Mouse (Mus musculus) neural tube, embryonic 15.5 days (tissue): Measurements from ENCODE around the gene Crkl. TPM values are rescaled to one million over a fixed set of nuclear protein-coding genes. Genes with fewer than 3 reads are reported as not detected.

Experiments
- ATAC-seq: fragments of 200-750 bp; cut with Nextera tagmentation; 2 replicates; pipeline ENCODE4 v1.8.0; 2017; ENCODE audit warnings: mild to moderate bottlenecking, moderate TSS enrichment, moderate library complexity; ENCODE audit not compliant: low FRiP score
- H3K27ac ChIP-seq: fragments of 300-500 bp; sonication (generic); replicated peaks from 2 replicates; pipeline ENCODE4 v1.5.1; 2015; ENCODE audit warnings: mild to moderate bottlenecking, inconsistent platforms
- H3K27me3 ChIP-seq: fragments of 300-500 bp; sonication (generic); replicated peaks from 2 replicates; pipeline ENCODE4 v1.6.1; 2015; ENCODE audit warnings: inconsistent platforms
- H3K36me3 ChIP-seq: fragments of 300-500 bp; sonication (generic); 2 replicates; pipeline ENCODE4 v1.6.1; 2015; ENCODE audit warnings: inconsistent platforms
- H3K4me1 ChIP-seq: fragments of 300-500 bp; sonication (generic); 2 replicates; pipeline ENCODE4 v1.6.1; 2015; ENCODE audit warnings: inconsistent platforms
- H3K4me2 ChIP-seq: fragments of 300-500 bp; sonication (generic); 2 replicates; pipeline ENCODE4 v1.6.1; 2015; ENCODE audit warnings: inconsistent platforms, mild to moderate bottlenecking, moderate library complexity
- H3K4me3 ChIP-seq: fragments of 300-500 bp; sonication (generic); replicated peaks from 2 replicates; pipeline ENCODE4 v1.5.1; 2015; ENCODE audit warnings: mild to moderate bottlenecking, inconsistent platforms
- H3K9ac ChIP-seq: fragments of 300-500 bp; sonication (generic); replicated peaks from 2 replicates; pipeline ENCODE4 v1.6.1; 2015; ENCODE audit warnings: mild to moderate bottlenecking, inconsistent platforms
- H3K9me3 ChIP-seq: fragments of 300-500 bp; sonication (generic); replicated peaks from 2 replicates; pipeline ENCODE4 v1.6.1; 2016; ENCODE audit warnings: inconsistent platforms
- WGBS: fragments of 180-500 bp; shearing (Covaris S2); methylation state at CpG from one replicate; pipeline ENCODE4 v1.1.7; 2015; ENCODE audit warnings: mixed read lengths; 5-methylcytosine and 5-hydroxymethylcytosine counted together
- polyA plus RNA-seq: library from polyadenylated mRNA; unstranded; fragments of >200 nt; fragmentation: Nextera tagmentation; extraction: Ambion mirVana; gene quantifications from 2 replicates; pipeline ENCODE4 v1.2.1, GENCODE M21; 2015

The Crkl gene
- polyA plus RNA-seq: 76.3 and 77.4 TPM in 2 replicates

GRCm38 (mm10) chr16:17451541-17452372, at the start of gene Crkl:
TSS of gene Crkl (plus strand) at chr16:17451987.
- H3K4me2 ChIP-seq: peak within 1 kb of the TSS; percentile 83
- no peaks in the 10 kb centered on the region for H3K9me3 ChIP-seq
- H3K9ac ChIP-seq: peak within 1 kb of the TSS; percentile 97
- 0 out of 2 replicates have a peak, but pooled peaks cover 5% of the 10 kb centered on the region for H3K36me3 ChIP-seq
- H3K4me1 ChIP-seq: peaks cover 29% of the 10 kb centered on the region
- under 1% methylated on average over 63 of the region's 63 CpGs for WGBS
- no peaks in the 10 kb centered on the region for H3K27me3 ChIP-seq
- ATAC-seq: peak; percentile 97
- peak within 1 kb of the TSS; percentile 82 for H3K4me3 ChIP-seq
- H3K27ac ChIP-seq: peak within 1 kb of the TSS; percentile 98

GRCm38 (mm10) chr16:17402855-17403254, 48.9 kb upstream of the Crkl start:
- no peak overlapping the region for H3K27ac ChIP-seq
- H3K36me3 ChIP-seq: peaks cover 12% of the 10 kb centered on the region
- H3K4me1 ChIP-seq: peaks cover 49% of the 10 kb centered on the region
- 78% methylated on average over 1 of the region's 1 CpGs for WGBS
- no peak overlapping the region for H3K4me3 ChIP-seq
- H3K4me2 ChIP-seq: no peak overlapping the region
- no peak for ATAC-seq
- no peak overlapping the region for H3K9ac ChIP-seq
- H3K9me3 ChIP-seq: no peaks in the 10 kb centered on the region
- no peaks in the 10 kb centered on the region for H3K27me3 ChIP-seq

- H3K27ac ChIP-seq: peak overlapping the region; percentile 90
- peaks cover 55% of the 10 kb centered on the region for H3K4me1 ChIP-seq
- peaks cover 14% of the 10 kb centered on the region for H3K36me3 ChIP-seq
- peak; percentile 84 for ATAC-seq
- whole genome bisulfite sequencing: under 1% methylated on average over 21 of the region's 22 CpGs
- peak overlapping the region; percentile 72 for H3K4me2 ChIP-seq
- peak overlapping the region; percentile 91 for H3K4me3 ChIP-seq
- H3K9me3 ChIP-seq: no peaks in the 10 kb centered on the region
- H3K9ac ChIP-seq: peak overlapping the region; percentile 81
- H3K27me3 ChIP-seq: no peaks in the 10 kb centered on the region
Measured at GRCm38 (mm10) chr16:17405271-17405696, 46.5 kb upstream of the Crkl start.

DNA sequence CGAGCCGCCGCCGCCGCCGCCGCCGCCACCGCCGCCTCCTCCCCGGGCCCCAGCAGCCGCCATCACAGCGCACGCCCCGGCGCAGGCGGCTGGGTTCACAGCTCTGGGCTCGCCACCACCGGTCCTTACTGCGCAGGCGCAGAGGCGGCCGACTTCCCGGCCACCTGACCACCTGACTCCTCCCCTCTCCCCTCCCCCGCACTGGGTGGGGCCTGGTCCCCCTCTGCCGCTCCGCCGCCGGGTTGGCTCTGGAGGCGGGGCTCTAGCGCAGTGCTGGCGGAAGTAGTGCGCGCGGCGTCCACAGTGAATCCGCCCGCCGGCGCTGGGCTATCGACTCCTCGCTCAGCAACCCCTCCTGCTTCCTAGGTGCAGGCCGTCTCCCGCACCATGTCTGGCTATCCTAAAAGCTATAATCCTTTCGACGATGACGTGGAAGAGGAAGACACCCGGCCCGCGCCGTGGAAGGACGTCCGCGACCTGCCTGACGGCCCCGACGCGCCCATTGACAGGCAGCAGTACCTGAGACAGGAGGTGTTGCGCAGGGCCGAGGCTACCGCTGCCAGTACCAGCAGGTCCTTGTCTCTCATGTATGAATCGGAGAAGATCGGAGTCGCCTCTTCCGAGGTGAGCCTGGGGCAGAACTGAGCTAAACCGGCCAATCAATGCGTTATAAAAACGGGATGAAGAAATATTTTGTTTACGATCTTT, 45.9 kb upstream of the Crkl start, which contains the start of the genes Snap29 and Pi4ka:
Snap29 (plus strand) TSS at position 251 of the 708 bp plus-strand sequence.
Pi4ka (minus strand) TSS at position 579 of the 708 bp plus-strand sequence.
- under 1% methylated on average over 58 of the region's 69 CpGs for WGBS
- peak; percentile 98 for ATAC-seq
- peaks cover 52% of the 10 kb centered on the region for H3K4me1 ChIP-seq

DNA sequence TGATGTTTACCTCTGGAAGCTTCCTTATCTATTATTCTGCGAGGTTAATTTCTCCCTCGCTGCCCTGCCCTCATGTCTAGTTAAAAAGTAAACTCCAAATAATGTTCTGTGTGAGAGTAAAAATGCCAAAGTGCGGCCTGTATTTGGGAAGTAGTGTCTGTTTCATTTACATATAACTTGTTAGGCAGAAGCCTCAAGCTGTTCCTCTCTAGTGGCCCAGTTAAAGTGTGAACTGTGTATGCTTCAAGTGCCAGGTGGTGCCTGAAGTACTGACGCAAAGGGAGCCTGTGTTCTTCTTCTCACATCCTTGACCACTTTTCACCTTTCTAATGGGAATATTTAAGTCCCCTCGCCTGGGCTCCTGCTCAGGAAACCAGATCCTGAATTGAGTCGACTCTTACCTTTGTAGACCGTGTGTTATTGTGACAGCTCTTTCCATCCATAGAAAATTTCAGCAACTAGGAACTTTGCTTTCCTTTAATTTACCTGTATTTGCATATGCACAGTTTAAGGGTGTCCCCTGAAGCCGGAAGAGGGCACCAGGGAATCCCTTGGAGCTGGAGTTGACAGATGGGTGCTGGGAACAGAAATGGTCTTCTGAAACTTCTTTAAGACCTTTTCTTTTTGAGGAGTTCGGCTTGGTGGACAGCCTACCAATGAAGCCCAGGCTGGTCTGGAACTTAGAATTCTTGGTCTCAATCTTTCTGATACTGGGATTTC, 45.1 kb upstream of the Crkl start:
- Histone ChIP-seq H3K36me3 (peaks cover 17% of the 10 kb centered on the region), H3K27ac (no peak overlapping the region), H3K27me3 (no peaks in the 10 kb centered on the region), H3K4me2 (peak overlapping the region; percentile 72), H3K4me1 (peaks cover 48% of the 10 kb centered on the region), H3K9ac (peak overlapping the region; percentile 81), H3K4me3 (peak overlapping the region; percentile 91), H3K9me3 (no peaks in the 10 kb centered on the region)
- WGBS: 40% methylated on average over 9 of the region's 9 CpGs
- ATAC-seq: no peak

More for the DNA sequence above, 45.9 kb upstream of the Crkl start, which contains the start of the genes Snap29 and Pi4ka:
- H3K36me3 ChIP-seq: peaks cover 17% of the 10 kb centered on the region
- H3K9ac ChIP-seq: peak within 1 kb of the TSS; percentile 81
- H3K27ac ChIP-seq: peak within 1 kb of the TSS; percentile 90
- peak within 1 kb of the TSS; percentile 72 for H3K4me2 ChIP-seq
- no peaks in the 10 kb centered on the region for H3K27me3 ChIP-seq
- H3K4me3 ChIP-seq: peak within 1 kb of the TSS; percentile 91
- no peaks in the 10 kb centered on the region for H3K9me3 ChIP-seq

DNA sequence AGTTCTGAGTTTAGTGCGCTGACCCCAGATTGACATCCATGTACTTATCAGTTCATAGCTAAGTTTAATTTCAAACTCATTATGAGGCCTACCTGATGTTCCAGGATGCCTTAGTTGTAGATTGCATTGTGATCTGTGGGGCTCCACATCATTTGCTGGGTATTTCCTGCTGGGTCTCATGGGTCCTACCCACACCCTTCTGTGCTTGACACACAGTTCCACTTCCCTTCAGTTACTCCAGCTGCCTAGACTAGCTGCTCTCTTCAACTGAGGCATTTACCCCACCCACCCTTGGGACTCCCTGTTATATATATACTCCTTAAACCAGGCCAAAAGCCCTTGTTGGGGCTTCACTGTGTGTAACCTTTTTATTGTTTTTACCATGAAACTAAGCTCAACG, 42.7 kb upstream of the Crkl start:
- WGBS: 91% methylated on average over 2 of the region's 2 CpGs
- Histone ChIP-seq H3K4me3 (no peak overlapping the region), H3K27ac (no peak overlapping the region), H3K9me3 (no peaks in the 10 kb centered on the region), H3K4me2 (no peak overlapping the region), H3K36me3 (peaks cover 9% of the 10 kb centered on the region; the same call in 1 of the 2 replicates), H3K4me1 (peaks cover 31% of the 10 kb centered on the region), H3K9ac (no peak overlapping the region), H3K27me3 (no peaks in the 10 kb centered on the region)
- ATAC-seq: no peak

DNA sequence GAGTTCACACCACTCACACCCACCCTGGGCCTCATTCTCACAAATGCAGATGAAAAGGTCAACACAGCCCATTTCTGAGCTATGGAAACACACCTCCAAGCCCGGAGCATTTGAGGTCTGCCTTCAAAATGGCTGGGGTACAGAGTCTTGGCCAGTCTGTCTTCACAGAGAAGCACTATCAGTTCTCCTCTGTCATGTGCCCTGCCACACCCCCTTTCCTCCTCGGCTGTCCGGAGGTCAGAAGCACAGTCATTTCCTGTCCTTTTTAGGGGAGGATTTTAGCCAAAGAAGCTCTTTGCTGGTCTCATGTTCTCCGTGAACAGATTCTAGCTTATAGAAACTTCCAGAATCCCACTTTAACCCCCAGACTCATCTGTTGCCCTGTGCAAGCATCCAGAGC, 41.6 kb upstream of the Crkl start:
- H3K36me3 ChIP-seq: peaks cover 9% of the 10 kb centered on the region; the same call in 1 of the 2 replicates
- no peaks in the 10 kb centered on the region for H3K27me3 ChIP-seq
- 77% methylated on average over 4 of the region's 4 CpGs for WGBS
- H3K4me3 ChIP-seq: no peak overlapping the region
- no peak for ATAC-seq
- H3K4me1 ChIP-seq: peaks cover 20% of the 10 kb centered on the region
- no peaks in the 10 kb centered on the region for H3K9me3 ChIP-seq
- H3K9ac ChIP-seq: no peak overlapping the region
- no peak overlapping the region for H3K27ac ChIP-seq
- H3K4me2 ChIP-seq: no peak overlapping the region

DNA sequence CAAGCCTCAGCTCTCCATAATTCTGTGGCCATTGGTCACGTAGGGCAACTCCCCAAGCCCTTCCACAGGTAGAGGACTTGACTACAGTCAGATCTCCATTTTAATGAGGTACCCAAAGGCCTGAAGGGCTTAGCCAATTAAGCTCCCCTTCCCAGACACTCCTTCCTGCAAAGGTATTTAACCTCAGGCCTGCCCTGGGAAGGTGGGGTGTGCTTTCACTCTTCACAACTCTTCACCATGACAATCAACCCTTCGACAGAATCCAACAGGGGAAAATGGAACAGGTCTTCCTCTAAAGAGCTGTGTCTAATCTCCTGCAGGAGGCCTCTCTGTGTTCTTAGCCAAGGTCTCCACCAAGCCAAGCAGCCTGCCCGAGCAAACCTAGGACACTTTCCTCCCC, 28.8 kb upstream of the Crkl start:
- ATAC-seq: no peak
- H3K36me3 ChIP-seq: peaks cover 64% of the 10 kb centered on the region
- H3K27ac ChIP-seq: no peak overlapping the region
- H3K9ac ChIP-seq: no peak overlapping the region
- H3K4me1 ChIP-seq: no peaks in the 10 kb centered on the region
- no peak overlapping the region for H3K4me2 ChIP-seq
- no peaks in the 10 kb centered on the region for H3K27me3 ChIP-seq
- H3K4me3 ChIP-seq: no peak overlapping the region
- no peaks in the 10 kb centered on the region for H3K9me3 ChIP-seq
- WGBS: 84% methylated on average over 3 of the region's 3 CpGs

DNA sequence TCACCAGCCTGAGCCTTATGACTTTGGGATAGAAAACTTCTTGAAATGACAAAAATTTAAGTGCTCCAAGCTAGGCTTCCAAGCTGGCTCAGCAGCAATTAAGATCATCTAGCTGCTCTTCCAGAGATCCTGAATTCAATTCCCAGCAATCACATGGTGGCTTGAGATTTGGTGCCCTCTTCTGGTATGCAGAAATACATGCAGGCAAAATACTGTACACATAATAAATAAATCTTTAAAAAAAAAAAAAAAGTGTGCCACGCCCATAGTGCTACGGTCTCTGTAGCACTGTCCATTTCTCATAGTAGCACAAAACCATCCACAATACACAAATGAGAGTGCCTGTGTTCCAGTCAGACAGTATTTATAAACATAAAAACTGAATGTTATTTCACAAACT, 19.2 kb upstream of the Crkl start:
- Histone ChIP-seq H3K4me2 (no peak overlapping the region), H3K9me3 (no peaks in the 10 kb centered on the region), H3K4me1 (no peaks in the 10 kb centered on the region), H3K27ac (no peak overlapping the region), H3K36me3 (peaks cover 33% of the 10 kb centered on the region), H3K4me3 (no peak overlapping the region), H3K9ac (no peak overlapping the region), H3K27me3 (no peaks in the 10 kb centered on the region)
- ATAC-seq: no peak
- 88% methylated on average over 2 of the region's 2 CpGs for WGBS

DNA sequence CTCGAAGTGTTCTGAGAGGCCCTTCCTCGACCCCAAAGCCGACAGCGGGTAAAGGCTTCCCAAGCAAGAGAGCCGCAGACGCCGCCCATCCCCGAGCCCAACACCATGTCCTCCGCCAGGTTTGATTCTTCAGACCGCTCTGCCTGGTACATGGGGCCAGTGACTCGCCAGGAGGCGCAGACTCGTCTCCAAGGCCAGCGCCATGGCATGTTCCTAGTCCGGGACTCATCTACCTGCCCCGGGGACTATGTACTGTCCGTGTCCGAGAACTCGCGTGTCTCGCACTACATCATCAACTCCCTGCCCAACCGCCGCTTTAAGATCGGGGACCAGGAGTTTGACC, 557 bp downstream of the Crkl start:
- no peaks in the 10 kb centered on the region for H3K9me3 ChIP-seq
- H3K36me3 ChIP-seq: peaks cover 9% of the 10 kb centered on the region; the same call in 1 of the 2 replicates
- no peak; the same call in 1 of the 2 replicates for ATAC-seq
- H3K9ac ChIP-seq: peak overlapping the region; percentile 97
- under 1% methylated on average over 24 of the region's 24 CpGs for WGBS
- H3K27me3 ChIP-seq: no peaks in the 10 kb centered on the region
- peak overlapping the region; percentile 83 for H3K4me2 ChIP-seq
- H3K4me1 ChIP-seq: peaks cover 35% of the 10 kb centered on the region
- peak overlapping the region; percentile 98 for H3K27ac ChIP-seq
- H3K4me3 ChIP-seq: peak overlapping the region; percentile 82

DNA sequence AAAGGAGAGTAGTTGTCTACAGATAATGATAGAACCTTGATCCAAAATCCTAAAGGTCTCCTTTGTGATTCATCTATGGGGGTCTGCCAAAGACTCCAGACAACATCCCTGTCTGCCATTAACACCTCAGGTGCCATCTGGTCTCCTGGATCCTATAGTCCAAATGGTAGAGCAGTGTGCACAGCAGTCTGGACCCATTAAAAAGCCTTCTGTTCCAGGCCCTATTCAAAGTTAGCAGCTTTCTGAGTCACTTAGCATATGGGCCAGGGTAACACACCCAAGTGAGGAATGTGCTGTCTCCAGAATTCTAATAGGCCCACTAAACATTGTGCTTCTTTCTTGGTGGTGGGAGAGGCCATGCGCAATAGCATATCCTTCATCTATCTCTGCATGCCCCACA, 5.1 kb downstream of the Crkl start:
- Histone ChIP-seq H3K9ac (no peak overlapping the region), H3K27ac (no peak overlapping the region), H3K27me3 (no peaks in the 10 kb centered on the region), H3K4me3 (no peak overlapping the region), H3K4me2 (0 out of 2 replicates have a peak overlapping the region, but pooled peaks have one; percentile 15), H3K9me3 (no peaks in the 10 kb centered on the region), H3K36me3 (peaks cover 9% of the 10 kb centered on the region; the same call in 1 of the 2 replicates), H3K4me1 (peaks cover 43% of the 10 kb centered on the region)
- WGBS: 100% methylated on average over 1 of the region's 1 CpGs
- ATAC-seq: no peak
